Mouse (Mus musculus) myocyte (in vitro differentiated cells): ENCODE results near the gene Dnajc25.

Experiments used
- POLR2A ChIP-seq: IDR thresholded peaks from one replicate; pipeline ENCODE4 v1.6.1; 2011; ENCODE audit warnings: low read depth, mild to moderate bottlenecking, control low read depth, moderate library complexity; ENCODE audit not compliant: insufficient read length
- USF1 ChIP-seq: IDR thresholded peaks from one replicate; pipeline ENCODE4 v1.6.1; 2011; ENCODE audit warnings: low read depth, mild to moderate bottlenecking, control low read depth, moderate library complexity

GRCm38 (mm10) chr4:59069276-59069675 is 74.4 kb downstream of the Dnajc25 start:
- no peak for TF ChIP-seq USF1
- TF ChIP-seq POLR2A = no peak
